Mouse (Mus musculus) lung, postnatal 25 days (tissue): ENCODE results near the gene Fndc11.
"Not testable (repeated sequence)": the region's sequence is repeated elsewhere in the genome, so short reads cannot be mapped to it uniquely, and the experiment has no call there.

ENCODE experiments used
- DNase-seq: peaks from one replicate; pipeline ENCODE4 v3.0.0; 2022; ENCODE audit warnings: low spot score

Gene Fndc11

GRCm38 (mm10) chr2:181219538-181220216, at the start of gene Fndc11:
Gene Fndc11, plus strand, starts transcription at chr2:181220013.
- peak; percentile 93 for DNase-seq

- DNase-seq, result no peak
These were observed 45.2 kb upstream of the Fndc11 start for GRCm38 (mm10) chr2:181174646-181175045.

GRCm38 (mm10) chr2:181178015-181178414, 41.8 kb upstream of the Fndc11 start:
- no peak for DNase-seq

GRCm38 (mm10) chr2:181178471-181178870, 41.3 kb upstream of the Fndc11 start:
- DNase-seq, result no peak

GRCm38 (mm10) chr2:181180898-181181297, 38.9 kb upstream of the Fndc11 start:
- DNase-seq, result no peak

- peak; percentile 93 for DNase-seq
These were observed 33.2 kb upstream of the Fndc11 start for GRCm38 (mm10) chr2:181186635-181187034.

- DNase-seq, result peak; percentile 98
These were observed 32.5 kb upstream of the Fndc11 start, which contains the start of gene Ppdpf for GRCm38 (mm10) chr2:181187121-181188000. Gene Ppdpf, plus strand, starts transcription at chr2:181187247.

GRCm38 (mm10) chr2:181188681-181189080, 31.1 kb upstream of the Fndc11 start:
- DNase-seq, result peak; percentile 50

- DNase-seq, result no peak
These were observed 30.5 kb upstream of the Fndc11 start for GRCm38 (mm10) chr2:181189321-181189720.

GRCm38 (mm10) chr2:181191385-181191784, 28.4 kb upstream of the Fndc11 start:
- DNase-seq, result not testable (repeated sequence)

- DNase-seq, result no peak
These were observed 27.9 kb upstream of the Fndc11 start for GRCm38 (mm10) chr2:181191936-181192335.

GRCm38 (mm10) chr2:181193044-181193443, 26.8 kb upstream of the Fndc11 start:
- no peak for DNase-seq

GRCm38 (mm10) chr2:181196628-181197300, 23.0 kb upstream of the Fndc11 start:
- no peak for DNase-seq

- peak; percentile 74 for DNase-seq
These were observed 18.2 kb upstream of the Fndc11 start for GRCm38 (mm10) chr2:181201606-181202005.

- no peak for DNase-seq
These were observed 17.4 kb upstream of the Fndc11 start, which contains the start of gene Ptk6 for GRCm38 (mm10) chr2:181202422-181202821. Gene Ptk6, minus strand, starts transcription at chr2:181202789.

GRCm38 (mm10) chr2:181202886-181203285, 16.9 kb upstream of the Fndc11 start:
- DNase-seq, result no peak

GRCm38 (mm10) chr2:181205678-181206077, 14.1 kb upstream of the Fndc11 start:
- DNase-seq, result no peak

GRCm38 (mm10) chr2:181206118-181206517, 13.7 kb upstream of the Fndc11 start:
- no peak for DNase-seq

GRCm38 (mm10) chr2:181212389-181213020, 7.3 kb upstream of the Fndc11 start:
- no peak for DNase-seq

- peak; percentile 71 for DNase-seq
These were observed 6.8 kb upstream of the Fndc11 start, which contains the start of gene Srms for GRCm38 (mm10) chr2:181213021-181213445. Gene Srms, minus strand, starts transcription at chr2:181213185.

- DNase-seq, result no peak
These were observed 3.8 kb upstream of the Fndc11 start for GRCm38 (mm10) chr2:181216037-181216436.
